Mouse (Mus musculus) midbrain, embryonic 12.5 days (tissue): ENCODE data around the gene Lhfp. TPM values are rescaled to one million over a fixed set of nuclear protein-coding genes. Genes with fewer than 3 reads are reported as not detected.

Experiments used
- ATAC-seq: fragments of 200-750 bp; cut with Nextera tagmentation; 2 replicates; pipeline ENCODE4 v1.8.0; 2017; ENCODE audit warnings: low read depth, moderate TSS enrichment, moderate library complexity; ENCODE audit not compliant: low FRiP score
- H3K27ac ChIP-seq: fragments of 300-500 bp; sonication (generic); replicated peaks from 2 replicates; pipeline ENCODE4 v1.5.1; 2016; ENCODE audit warnings: mild to moderate bottlenecking
- H3K27me3 ChIP-seq: fragments of 300-500 bp; sonication (generic); 2 replicates; pipeline ENCODE4 v1.6.1; 2016; ENCODE audit warnings: mild to moderate bottlenecking
- H3K36me3 ChIP-seq: fragments of 300-500 bp; sonication (generic); 2 replicates; pipeline ENCODE4 v1.6.1; 2016
- H3K4me1 ChIP-seq: fragments of 300-500 bp; sonication (generic); 2 replicates; pipeline ENCODE4 v1.6.1; 2016
- H3K4me2 ChIP-seq: fragments of 300-500 bp; sonication (generic); replicated peaks from 2 replicates; pipeline ENCODE4 v1.6.1; 2016; ENCODE audit warnings: mild to moderate bottlenecking, moderate library complexity
- H3K4me3 ChIP-seq: fragments of 300-500 bp; sonication (generic); 2 replicates; pipeline ENCODE4 v1.5.1; 2016; ENCODE audit warnings: mild to moderate bottlenecking
- H3K9ac ChIP-seq: fragments of 300-500 bp; sonication (generic); replicated peaks from 2 replicates; pipeline ENCODE4 v1.6.1; 2016; ENCODE audit warnings: mild to moderate bottlenecking, moderate library complexity
- H3K9me3 ChIP-seq: fragments of 300-500 bp; sonication (generic); 2 replicates; pipeline ENCODE4 v1.6.1; 2016; ENCODE audit warnings: mild to moderate bottlenecking
- WGBS: fragments of 180-500 bp; shearing (Covaris S2); methylation state at CpG from one replicate; pipeline ENCODE4 v1.1.7; 2016; 5-methylcytosine and 5-hydroxymethylcytosine counted together
- polyA plus RNA-seq: library from polyadenylated mRNA; unstranded; fragments of >200 nt; fragmentation: Nextera tagmentation; extraction: Ambion mirVana; gene quantifications from 2 replicates; pipeline ENCODE4 v1.2.1, GENCODE M21; 2016

Gene Lhfp
- polyA plus RNA-seq, 1 experiment from 2014 or later = 49.4 TPM

DNA sequence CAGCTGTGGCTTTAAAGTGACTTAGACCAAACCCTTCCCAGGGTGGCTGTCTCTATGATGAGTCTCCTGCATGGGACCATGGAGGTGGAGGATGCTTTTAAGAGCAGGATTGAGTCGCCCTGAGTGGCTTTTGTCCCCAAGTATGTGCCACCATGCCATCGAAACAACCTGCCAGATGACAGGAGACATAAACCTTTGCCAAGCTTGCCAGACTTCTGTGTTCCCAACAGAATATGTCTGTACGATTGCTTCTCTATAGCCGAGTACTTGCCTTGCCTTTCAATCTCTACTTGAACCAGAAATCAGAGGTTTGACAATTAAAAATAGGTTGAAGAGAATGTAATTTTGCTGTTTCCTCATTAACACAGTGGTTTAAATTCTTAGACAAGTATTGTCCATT is 32.9 kb downstream of the Lhfp start:
- Histone ChIP-seq H3K27me3 (no peaks in the 10 kb centered on the region), H3K36me3 (no peaks in the 10 kb centered on the region), H3K9ac (no peak overlapping the region), H3K4me3 (no peak overlapping the region), H3K27ac (no peak overlapping the region), H3K9me3 (no peaks in the 10 kb centered on the region), H3K4me2 (no peak overlapping the region), H3K4me1 (no peaks in the 10 kb centered on the region)
- no peak for ATAC-seq
- 94% methylated on average over 4 of the region's 4 CpGs for WGBS

DNA sequence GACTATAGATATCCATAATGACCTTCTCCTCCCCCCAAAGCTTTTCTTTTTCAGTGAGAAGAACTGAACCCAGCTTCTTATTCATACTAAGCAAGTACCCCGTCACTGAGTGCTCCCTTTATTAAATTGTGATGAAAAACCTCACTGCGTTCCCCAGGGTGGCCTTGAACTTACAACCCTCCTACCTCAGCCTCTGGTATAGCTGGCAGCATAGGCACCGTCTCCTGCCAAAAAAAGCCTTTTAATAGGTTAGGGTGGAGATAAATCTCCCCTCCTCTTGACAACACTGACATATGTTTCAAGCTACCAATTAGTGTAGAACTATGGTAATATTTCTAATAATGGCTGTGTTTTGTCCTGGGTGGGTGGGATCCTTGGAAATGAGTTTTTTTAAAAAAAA is 33.4 kb downstream of the Lhfp start:
- no peaks in the 10 kb centered on the region for H3K36me3 ChIP-seq
- H3K27ac ChIP-seq = no peak overlapping the region
- no peak overlapping the region for H3K4me2 ChIP-seq
- H3K27me3 ChIP-seq = no peaks in the 10 kb centered on the region
- no peak for ATAC-seq
- H3K9ac ChIP-seq = no peak overlapping the region
- H3K4me3 ChIP-seq = no peak overlapping the region
- H3K4me1 ChIP-seq = no peaks in the 10 kb centered on the region
- WGBS = 90% methylated on average over 3 of the region's 3 CpGs
- H3K9me3 ChIP-seq = no peaks in the 10 kb centered on the region

DNA sequence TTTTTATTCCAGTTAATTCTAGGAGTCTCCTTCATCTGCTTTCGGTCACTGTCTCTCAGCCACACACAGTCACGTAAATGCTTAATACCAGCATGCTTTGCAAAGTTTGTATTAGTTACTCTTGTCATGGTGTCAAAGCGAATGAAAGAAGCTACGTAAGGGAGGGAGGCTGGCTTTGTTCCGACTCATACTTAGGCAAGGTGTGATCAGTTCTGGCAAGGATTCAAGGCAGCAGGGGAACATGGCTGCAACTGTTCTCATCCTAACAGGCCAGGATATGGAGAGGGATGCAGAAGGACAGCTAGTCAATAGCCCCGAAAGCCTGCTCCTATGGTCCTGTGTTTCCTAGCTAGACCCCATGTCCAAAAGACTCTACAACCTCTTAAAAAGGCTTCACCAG is 39.0 kb downstream of the Lhfp start:
- Histone ChIP-seq H3K4me1 (no peaks in the 10 kb centered on the region), H3K4me3 (no peak overlapping the region), H3K4me2 (no peak overlapping the region), H3K36me3 (no peaks in the 10 kb centered on the region), H3K9ac (no peak overlapping the region), H3K27ac (no peak overlapping the region), H3K27me3 (no peaks in the 10 kb centered on the region), H3K9me3 (no peaks in the 10 kb centered on the region)
- 95% methylated on average over 6 of the region's 6 CpGs for WGBS
- no peak for ATAC-seq

GRCm38 (mm10) chr3:53080710-53081109 is 39.4 kb downstream of the Lhfp start:
- no peak overlapping the region for H3K9ac ChIP-seq
- H3K36me3 ChIP-seq = no peaks in the 10 kb centered on the region
- H3K4me2 ChIP-seq = no peak overlapping the region
- H3K4me1 ChIP-seq = no peaks in the 10 kb centered on the region
- 98% methylated on average over 8 of the region's 8 CpGs for WGBS
- no peak overlapping the region for H3K27ac ChIP-seq
- H3K4me3 ChIP-seq = no peak overlapping the region
- no peaks in the 10 kb centered on the region for H3K27me3 ChIP-seq
- H3K9me3 ChIP-seq = no peaks in the 10 kb centered on the region
- ATAC-seq = no peak

- Histone ChIP-seq H3K4me3 (no peak overlapping the region), H3K9me3 (no peaks in the 10 kb centered on the region), H3K27me3 (no peaks in the 10 kb centered on the region), H3K4me1 (peaks cover 3% of the 10 kb centered on the region; the same call in 1 of the 2 replicates), H3K27ac (no peak overlapping the region), H3K4me2 (no peak overlapping the region), H3K9ac (no peak overlapping the region), H3K36me3 (no peaks in the 10 kb centered on the region)
- WGBS = 79% methylated on average over 5 of the region's 5 CpGs
- ATAC-seq = no peak
Measured at GRCm38 (mm10) chr3:53083717-53084116, 42.4 kb downstream of the Lhfp start.

DNA sequence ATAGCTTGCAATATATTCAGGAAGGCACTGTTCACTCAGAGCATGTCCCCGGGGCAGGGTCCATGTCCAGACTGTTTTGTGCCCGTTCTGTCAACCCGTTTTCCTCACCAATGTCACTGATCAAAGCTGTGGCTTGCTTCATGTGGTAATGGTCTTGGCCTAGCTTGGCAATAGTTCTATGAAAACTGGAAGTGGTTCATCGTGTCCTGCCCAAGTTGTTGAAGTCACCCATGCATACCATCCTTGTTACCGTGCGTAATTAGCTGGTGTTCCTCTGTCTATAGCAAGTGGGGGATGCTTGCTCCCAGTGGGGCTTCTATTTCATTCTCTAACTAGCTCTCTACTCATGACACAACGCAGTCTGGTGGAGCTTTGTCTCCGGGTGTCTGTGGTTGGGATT is 43.5 kb downstream of the Lhfp start:
- H3K4me1 ChIP-seq = peaks cover 3% of the 10 kb centered on the region; the same call in 1 of the 2 replicates
- no peaks in the 10 kb centered on the region for H3K9me3 ChIP-seq
- WGBS = 94% methylated on average over 8 of the region's 8 CpGs
- ATAC-seq = no peak
- no peaks in the 10 kb centered on the region for H3K36me3 ChIP-seq
- no peak overlapping the region for H3K27ac ChIP-seq
- no peak overlapping the region for H3K9ac ChIP-seq
- no peak overlapping the region for H3K4me2 ChIP-seq
- no peaks in the 10 kb centered on the region for H3K27me3 ChIP-seq
- H3K4me3 ChIP-seq = no peak overlapping the region

DNA sequence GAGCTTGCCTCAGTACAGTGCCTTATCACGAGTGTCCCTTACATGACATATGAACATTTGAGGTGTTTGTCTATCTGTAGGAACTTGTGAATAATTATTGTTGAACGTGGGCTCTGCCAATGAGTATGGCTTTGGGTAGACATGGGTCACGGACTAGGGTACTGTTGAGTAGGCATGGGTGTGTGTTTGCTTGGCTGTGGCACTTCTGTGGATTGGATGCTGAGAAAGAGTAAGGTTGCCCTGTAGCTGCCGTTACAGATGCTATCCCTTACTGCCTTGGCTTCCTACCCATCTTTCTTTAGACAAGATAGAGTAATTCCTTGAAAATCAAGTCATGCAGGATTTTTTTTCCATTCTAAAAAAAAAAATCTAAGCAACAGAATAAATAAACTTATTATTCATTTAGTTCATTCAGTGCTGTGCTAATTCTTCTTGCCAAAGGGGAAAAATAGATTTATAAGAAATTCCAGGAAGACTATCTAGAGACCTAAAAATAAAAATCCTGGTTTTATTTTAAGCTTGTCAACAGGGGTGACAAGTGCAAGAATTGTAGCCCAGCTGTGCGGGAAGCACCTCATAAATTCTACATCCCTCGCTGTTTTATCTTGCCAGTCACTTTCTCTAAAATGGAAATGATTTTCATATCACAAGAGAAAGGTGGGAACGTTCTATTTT is 45.3 kb downstream of the Lhfp start:
- 89% methylated on average over 7 of the region's 7 CpGs for WGBS
- Histone ChIP-seq H3K9ac (no peak overlapping the region), H3K4me1 (peaks cover 9% of the 10 kb centered on the region), H3K4me3 (no peak overlapping the region), H3K27me3 (no peaks in the 10 kb centered on the region), H3K4me2 (no peak overlapping the region), H3K36me3 (no peaks in the 10 kb centered on the region), H3K9me3 (no peaks in the 10 kb centered on the region), H3K27ac (no peak overlapping the region)
- ATAC-seq = no peak

GRCm38 (mm10) chr3:53087156-53087805 is 46.0 kb downstream of the Lhfp start:
- Histone ChIP-seq H3K9ac (no peak overlapping the region), H3K36me3 (no peaks in the 10 kb centered on the region), H3K4me1 (peaks cover 9% of the 10 kb centered on the region), H3K9me3 (no peaks in the 10 kb centered on the region), H3K4me3 (no peak overlapping the region), H3K4me2 (no peak overlapping the region), H3K27ac (no peak overlapping the region), H3K27me3 (no peaks in the 10 kb centered on the region)
- 55% methylated on average over 8 of the region's 8 CpGs for WGBS
- ATAC-seq = no peak

DNA sequence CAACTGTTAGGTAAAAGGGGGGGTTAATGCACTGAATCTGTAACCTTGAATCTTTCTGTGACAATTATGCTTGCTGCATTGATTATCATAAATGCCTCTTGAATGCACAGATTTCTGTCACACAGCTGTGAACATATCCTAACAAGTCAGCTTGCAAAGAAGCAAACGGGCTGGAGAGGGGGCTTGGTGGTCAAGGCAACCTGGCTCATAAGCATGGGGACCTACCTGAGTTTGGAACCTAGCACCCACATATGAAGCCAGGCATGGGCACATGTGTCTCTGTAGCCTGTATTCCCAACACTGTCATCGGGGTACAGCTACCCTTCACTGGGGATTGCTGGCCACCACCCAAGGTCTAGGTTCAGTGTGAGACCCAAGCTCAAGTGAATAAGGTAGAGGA is 48.6 kb downstream of the Lhfp start:
- ATAC-seq = no peak
- no peaks in the 10 kb centered on the region for H3K27me3 ChIP-seq
- no peaks in the 10 kb centered on the region for H3K36me3 ChIP-seq
- H3K4me3 ChIP-seq = no peak overlapping the region
- H3K9me3 ChIP-seq = no peaks in the 10 kb centered on the region
- no peak overlapping the region for H3K4me2 ChIP-seq
- no peak overlapping the region for H3K9ac ChIP-seq
- H3K4me1 ChIP-seq = peaks cover 9% of the 10 kb centered on the region
- H3K27ac ChIP-seq = no peak overlapping the region
- WGBS = 91% methylated on average over 2 of the region's 2 CpGs

- H3K27me3 ChIP-seq = no peaks in the 10 kb centered on the region
- no peak overlapping the region for H3K4me3 ChIP-seq
- peaks cover 32% of the 10 kb centered on the region for H3K4me1 ChIP-seq
- no peak overlapping the region for H3K9ac ChIP-seq
- 86% methylated on average over 3 of the region's 3 CpGs for WGBS
- H3K36me3 ChIP-seq = no peaks in the 10 kb centered on the region
- no peak overlapping the region for H3K4me2 ChIP-seq
- ATAC-seq = no peak
- no peak overlapping the region for H3K27ac ChIP-seq
- no peaks in the 10 kb centered on the region for H3K9me3 ChIP-seq
Measured at GRCm38 (mm10) chr3:53100210-53100609, 58.9 kb downstream of the Lhfp start.

- no peaks in the 10 kb centered on the region for H3K27me3 ChIP-seq
- H3K9ac ChIP-seq = no peak overlapping the region
- H3K4me3 ChIP-seq = no peak overlapping the region
- no peak overlapping the region for H3K27ac ChIP-seq
- no peak for ATAC-seq
- peaks cover 32% of the 10 kb centered on the region for H3K4me1 ChIP-seq
- no peak overlapping the region for H3K4me2 ChIP-seq
- 41% methylated on average over 6 of the region's 6 CpGs for WGBS
- no peaks in the 10 kb centered on the region for H3K36me3 ChIP-seq
- no peaks in the 10 kb centered on the region for H3K9me3 ChIP-seq
Measured at GRCm38 (mm10) chr3:53100803-53101202, 59.5 kb downstream of the Lhfp start.

- WGBS = 54% methylated on average over 6 of the region's 6 CpGs
- H3K4me1 ChIP-seq = peaks cover 32% of the 10 kb centered on the region
- H3K9me3 ChIP-seq = no peaks in the 10 kb centered on the region
- no peak overlapping the region for H3K27ac ChIP-seq
- ATAC-seq = no peak
- no peaks in the 10 kb centered on the region for H3K36me3 ChIP-seq
- no peak overlapping the region for H3K4me2 ChIP-seq
- H3K27me3 ChIP-seq = 0 out of 2 replicates have a peak, but pooled peaks cover 3% of the 10 kb centered on the region
- H3K4me3 ChIP-seq = no peak overlapping the region
- H3K9ac ChIP-seq = no peak overlapping the region
Measured at GRCm38 (mm10) chr3:53101711-53102110, 60.4 kb downstream of the Lhfp start.
